Mouse (Mus musculus) kidney, embryonic 16.5 days (tissue): ENCODE results near the gene Qtrt2. TPM values are rescaled to one million over a fixed set of nuclear protein-coding genes. Genes with fewer than 3 reads are reported as not detected.

Source experiments
- ATAC-seq: fragments of 200-750 bp; cut with Nextera tagmentation; 2 replicates; pipeline ENCODE4 v1.8.0; 2017; ENCODE audit warnings: moderate TSS enrichment; ENCODE audit not compliant: low FRiP score, low TSS enrichment
- H3K27ac ChIP-seq: fragments of 300-500 bp; sonication (generic); 2 replicates; pipeline ENCODE4 v1.5.1; 2014; ENCODE audit warnings: low read length
- H3K27me3 ChIP-seq: fragments of 300-500 bp; sonication (generic); 2 replicates; pipeline ENCODE4 v1.6.1; 2014; ENCODE audit warnings: low read length, control low read depth, mixed read lengths; ENCODE audit not compliant: insufficient read depth
- H3K36me3 ChIP-seq: fragments of 300-500 bp; sonication (generic); 2 replicates; pipeline ENCODE4 v1.6.1; 2014; ENCODE audit warnings: low read length, control low read depth, mixed read lengths; ENCODE audit not compliant: insufficient read depth
- H3K4me1 ChIP-seq: fragments of 300-500 bp; sonication (generic); 2 replicates; pipeline ENCODE4 v1.6.1; 2014; ENCODE audit warnings: low read length, control low read depth, mixed read lengths; ENCODE audit not compliant: insufficient read depth
- H3K4me2 ChIP-seq: fragments of 300-500 bp; sonication (generic); replicated peaks from 2 replicates; pipeline ENCODE4 v1.6.1; 2014; ENCODE audit warnings: low read depth, low read length
- H3K4me3 ChIP-seq: fragments of 300-500 bp; sonication (generic); 2 replicates; pipeline ENCODE4 v1.5.1; 2014; ENCODE audit warnings: mild to moderate bottlenecking, low read length
- H3K9ac ChIP-seq: fragments of 300-500 bp; sonication (generic); replicated peaks from 2 replicates; pipeline ENCODE4 v1.6.1; 2014; ENCODE audit warnings: low read length
- H3K9me3 ChIP-seq: fragments of 300-500 bp; sonication (generic); 2 replicates; pipeline ENCODE4 v1.6.1; 2016; ENCODE audit warnings: low read length, control low read depth
- WGBS: fragments of 180-500 bp; shearing (Covaris S2); extraction: QIAGEN DNeasy Blood & Tissue Kit; methylation state at CpG from one replicate; pipeline ENCODE4 v1.1.7; 2014; 5-methylcytosine and 5-hydroxymethylcytosine counted together
- polyA plus RNA-seq: library from polyadenylated mRNA; unstranded; fragments of >200 nt; fragmentation: Nextera tagmentation; extraction: Ambion mirVana; gene quantifications from 2 replicates; pipeline ENCODE4 v1.2.1, GENCODE M21; 2015

Qtrt2 gene
- polyA plus RNA-seq, result 30.7 and 30.9 TPM in 2 replicates

GRCm38 (mm10) chr16:43926341-43926859 is at the start of gene Qtrt2:
Gene Qtrt2, minus strand, starts transcription at chr16:43926809.
- 68% methylated on average over 6 of the region's 6 CpGs for WGBS
- ATAC-seq, result no peak
- no peak within 1 kb of the TSS for H3K4me2 ChIP-seq
- no peak within 1 kb of the TSS for H3K4me3 ChIP-seq
- no peaks in the 10 kb centered on the region for H3K4me1 ChIP-seq
- no peaks in the 10 kb centered on the region for H3K27me3 ChIP-seq
- no peak within 1 kb of the TSS for H3K9ac ChIP-seq
- H3K9me3 ChIP-seq, result no peaks in the 10 kb centered on the region
- H3K36me3 ChIP-seq, result no peaks in the 10 kb centered on the region
- H3K27ac ChIP-seq, result no peak within 1 kb of the TSS

- Histone ChIP-seq H3K4me2 (no peak overlapping the region), H3K9ac (no peak overlapping the region), H3K27me3 (no peaks in the 10 kb centered on the region), H3K36me3 (no peaks in the 10 kb centered on the region), H3K9me3 (no peaks in the 10 kb centered on the region), H3K4me1 (no peaks in the 10 kb centered on the region), H3K27ac (no peak overlapping the region), H3K4me3 (no peak overlapping the region)
- 85% methylated on average over 22 of the region's 22 CpGs for WGBS
- no peak for ATAC-seq
Observed at GRCm38 (mm10) chr16:43973606-43974220, 47.1 kb upstream of the Qtrt2 start.

- 87% methylated on average over 11 of the region's 11 CpGs for WGBS
- Histone ChIP-seq H3K4me1 (no peaks in the 10 kb centered on the region), H3K27ac (no peak overlapping the region), H3K9ac (no peak overlapping the region), H3K4me3 (no peak overlapping the region), H3K9me3 (no peaks in the 10 kb centered on the region), H3K4me2 (no peak overlapping the region), H3K36me3 (no peaks in the 10 kb centered on the region), H3K27me3 (no peaks in the 10 kb centered on the region)
- ATAC-seq, result no peak
Observed at GRCm38 (mm10) chr16:43973147-43973546, 46.5 kb upstream of the Qtrt2 start.

- no peak overlapping the region for H3K27ac ChIP-seq
- WGBS, result 85% methylated on average over 2 of the region's 2 CpGs
Observed at GRCm38 (mm10) chr16:43972391-43972790, 45.8 kb upstream of the Qtrt2 start.

GRCm38 (mm10) chr16:43971741-43972140 is 45.1 kb upstream of the Qtrt2 start:
- H3K4me3 ChIP-seq, result no peak overlapping the region
- no peaks in the 10 kb centered on the region for H3K36me3 ChIP-seq
- H3K27me3 ChIP-seq, result no peaks in the 10 kb centered on the region
- ATAC-seq, result no peak
- H3K4me1 ChIP-seq, result no peaks in the 10 kb centered on the region
- H3K4me2 ChIP-seq, result no peak overlapping the region
- no peak overlapping the region for H3K9ac ChIP-seq
- H3K27ac ChIP-seq, result no peak overlapping the region
- H3K9me3 ChIP-seq, result no peaks in the 10 kb centered on the region
- WGBS, result 86% methylated on average over 9 of the region's 9 CpGs

More at GRCm38 (mm10) chr16:43972391-43972790, 45.8 kb upstream of the Qtrt2 start:
- no peak for ATAC-seq
- Histone ChIP-seq H3K9me3 (no peaks in the 10 kb centered on the region), H3K4me1 (no peaks in the 10 kb centered on the region), H3K9ac (no peak overlapping the region), H3K36me3 (no peaks in the 10 kb centered on the region), H3K4me2 (no peak overlapping the region), H3K4me3 (no peak overlapping the region), H3K27me3 (no peaks in the 10 kb centered on the region)

- Histone ChIP-seq H3K27me3 (no peaks in the 10 kb centered on the region), H3K36me3 (no peaks in the 10 kb centered on the region), H3K9me3 (no peaks in the 10 kb centered on the region), H3K4me1 (no peaks in the 10 kb centered on the region), H3K9ac (no peak overlapping the region), H3K4me3 (no peak overlapping the region), H3K4me2 (no peak overlapping the region), H3K27ac (no peak overlapping the region)
- WGBS, result 94% methylated on average over 11 of the region's 11 CpGs
- no peak for ATAC-seq
Observed at GRCm38 (mm10) chr16:43971189-43971588, 44.6 kb upstream of the Qtrt2 start.

- Histone ChIP-seq H3K36me3 (no peaks in the 10 kb centered on the region), H3K4me2 (no peak overlapping the region), H3K4me3 (no peak overlapping the region), H3K4me1 (no peaks in the 10 kb centered on the region), H3K9me3 (no peaks in the 10 kb centered on the region), H3K27me3 (no peaks in the 10 kb centered on the region), H3K9ac (no peak overlapping the region), H3K27ac (no peak overlapping the region)
- no peak for ATAC-seq
- 85% methylated on average over 3 of the region's 3 CpGs for WGBS
Observed at GRCm38 (mm10) chr16:43970426-43970825, 43.8 kb upstream of the Qtrt2 start.

- no peaks in the 10 kb centered on the region for H3K4me1 ChIP-seq
- H3K36me3 ChIP-seq, result peaks cover 2% of the 10 kb centered on the region; the same call in 1 of the 2 replicates
- no peak overlapping the region for H3K4me3 ChIP-seq
- H3K4me2 ChIP-seq, result no peak overlapping the region
- H3K9me3 ChIP-seq, result no peaks in the 10 kb centered on the region
- no peaks in the 10 kb centered on the region for H3K27me3 ChIP-seq
- H3K9ac ChIP-seq, result no peak overlapping the region
- H3K27ac ChIP-seq, result no peak overlapping the region
- ATAC-seq, result no peak
- WGBS, result 83% methylated on average over 13 of the region's 13 CpGs
Observed at GRCm38 (mm10) chr16:43965781-43966389, 39.3 kb upstream of the Qtrt2 start.

GRCm38 (mm10) chr16:43963780-43964179 is 37.2 kb upstream of the Qtrt2 start:
- no peak overlapping the region for H3K4me2 ChIP-seq
- H3K9me3 ChIP-seq, result no peaks in the 10 kb centered on the region
- no peak overlapping the region for H3K9ac ChIP-seq
- no peaks in the 10 kb centered on the region for H3K4me1 ChIP-seq
- H3K4me3 ChIP-seq, result no peak overlapping the region
- H3K27ac ChIP-seq, result no peak overlapping the region
- H3K27me3 ChIP-seq, result no peaks in the 10 kb centered on the region
- WGBS, result 89% methylated on average over 3 of the region's 3 CpGs
- ATAC-seq, result no peak
- H3K36me3 ChIP-seq, result peaks cover 6% of the 10 kb centered on the region; the same call in 1 of the 2 replicates

- no peak overlapping the region for H3K4me3 ChIP-seq
- no peak overlapping the region for H3K27ac ChIP-seq
- WGBS, result 92% methylated on average over 9 of the region's 9 CpGs
- H3K36me3 ChIP-seq, result peaks cover 6% of the 10 kb centered on the region; the same call in 1 of the 2 replicates
- no peaks in the 10 kb centered on the region for H3K4me1 ChIP-seq
- no peak for ATAC-seq
- no peak overlapping the region for H3K4me2 ChIP-seq
- H3K9me3 ChIP-seq, result no peaks in the 10 kb centered on the region
- no peaks in the 10 kb centered on the region for H3K27me3 ChIP-seq
- H3K9ac ChIP-seq, result no peak overlapping the region
Observed at GRCm38 (mm10) chr16:43963291-43963690, 36.7 kb upstream of the Qtrt2 start.
